Mouse (Mus musculus) cerebellum, adult (tissue): ENCODE data around the gene Vmn2r9.
"Not testable (repeated sequence)": the region's sequence is repeated elsewhere in the genome, so short reads cannot be mapped to it uniquely, and the experiment has no call there.

Experiments
- ATAC-seq: cut with Nextera tagmentation; 2 replicates; pipeline ENCODE4 v1.9.2; 2017; ENCODE audit warnings: mild to moderate bottlenecking, moderate library complexity, mixed read lengths; ENCODE audit not compliant: insufficient number of reproducible peaks, low FRiP score, low TSS enrichment

The Vmn2r9 gene

DNA sequence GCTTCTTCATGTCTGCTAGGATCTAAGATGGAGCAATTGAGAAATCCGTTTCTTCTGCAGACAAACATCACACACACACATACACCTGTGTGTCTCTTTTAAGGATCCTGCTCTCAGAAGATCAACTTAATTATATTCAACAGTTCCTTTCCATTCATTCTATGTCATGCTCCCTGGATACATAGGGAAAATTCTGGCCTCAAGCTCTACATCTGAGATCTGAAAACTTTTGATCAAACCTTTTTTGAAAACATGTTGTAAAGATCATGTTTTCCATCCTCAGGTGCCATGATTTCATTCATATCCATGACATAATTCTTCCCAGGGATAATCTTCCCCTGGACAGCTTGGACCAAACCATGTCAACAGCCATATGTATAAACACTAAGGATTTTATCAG lies at the start of gene Vmn2r9:
Vmn2r9 (minus strand) TSS at position 101 of the 400 bp plus-strand sequence.
- ATAC-seq = not testable (repeated sequence)

DNA sequence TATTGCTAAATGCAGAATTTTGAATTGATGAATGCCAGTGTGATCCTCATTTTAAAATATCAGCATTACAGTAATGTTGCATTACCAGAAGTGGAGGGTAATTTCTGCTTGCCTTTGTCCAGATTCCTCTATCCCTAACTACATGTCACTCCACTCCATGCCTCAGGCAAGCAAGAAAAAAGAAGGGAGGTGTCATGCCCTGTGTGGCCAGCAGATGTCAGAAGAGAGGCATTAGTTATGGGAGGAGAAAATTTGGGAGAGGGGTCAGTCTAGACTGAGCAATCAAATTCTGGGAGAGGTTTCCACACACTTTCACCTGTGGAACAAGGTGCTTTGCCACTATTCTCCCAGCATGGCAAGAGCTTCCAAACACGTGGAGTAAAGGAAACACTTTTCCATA lies 14.3 kb upstream of the Vmn2r9 start:
- ATAC-seq = not testable (repeated sequence)

- ATAC-seq = no peak
Measured at GRCm38 (mm10) chr5:108849466-108849865, 2.9 kb downstream of the Vmn2r9 start.

GRCm38 (mm10) chr5:108836156-108836555 lies 16.2 kb downstream of the Vmn2r9 start:
- no peak for ATAC-seq

DNA sequence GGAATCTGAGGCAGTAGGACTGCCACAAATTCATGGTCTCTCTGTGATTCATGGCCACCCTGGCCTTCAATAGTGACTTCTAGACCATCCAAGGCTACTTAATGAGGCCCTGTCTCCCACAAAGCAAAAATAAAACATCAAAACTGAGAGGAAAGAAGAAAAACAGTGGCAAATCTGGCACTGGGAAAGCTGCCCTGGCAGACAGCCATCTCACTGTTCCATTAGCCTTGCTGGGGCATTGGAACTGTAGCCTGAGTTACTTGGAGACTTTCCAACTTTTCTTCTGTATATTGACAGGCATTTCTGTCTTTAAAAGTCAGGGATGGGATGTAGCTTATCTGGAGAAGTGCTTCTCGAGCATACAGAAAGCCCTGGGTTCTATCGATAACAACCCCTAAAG lies 29.1 kb downstream of the Vmn2r9 start:
- no peak for ATAC-seq

- not testable (repeated sequence) for ATAC-seq
Measured at GRCm38 (mm10) chr5:108808750-108809149, 43.7 kb downstream of the Vmn2r9 start, which contains the start of gene Vmn2r8. Gene Vmn2r8 (minus strand): TSS chr5:108808850.

- ATAC-seq = no peak
Measured at GRCm38 (mm10) chr5:108803646-108804045, 48.8 kb downstream of the Vmn2r9 start.

DNA sequence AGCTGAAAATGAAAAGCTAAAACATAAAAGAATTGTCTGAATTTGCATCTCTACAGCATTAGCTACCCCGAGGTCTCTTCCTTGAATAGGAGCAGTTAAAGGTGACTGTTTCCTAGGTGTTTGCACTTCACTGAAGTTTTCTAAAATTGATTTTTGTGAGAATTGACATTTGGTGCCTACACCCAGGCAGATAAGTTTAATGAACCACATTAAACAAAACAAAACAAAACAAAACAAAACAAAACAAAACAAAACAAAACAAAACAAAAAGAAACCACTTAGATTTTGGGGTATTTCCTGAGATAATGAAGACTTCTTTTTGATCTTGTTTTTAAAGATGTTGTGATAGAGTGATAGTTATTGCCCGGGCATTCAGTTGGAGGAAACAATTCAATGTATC lies 57.1 kb downstream of the Vmn2r9 start, which contains the start of gene Tmed11:
Tmed11 (minus strand) TSS at position 101 of the 400 bp plus-strand sequence.
- not testable (repeated sequence) for ATAC-seq

DNA sequence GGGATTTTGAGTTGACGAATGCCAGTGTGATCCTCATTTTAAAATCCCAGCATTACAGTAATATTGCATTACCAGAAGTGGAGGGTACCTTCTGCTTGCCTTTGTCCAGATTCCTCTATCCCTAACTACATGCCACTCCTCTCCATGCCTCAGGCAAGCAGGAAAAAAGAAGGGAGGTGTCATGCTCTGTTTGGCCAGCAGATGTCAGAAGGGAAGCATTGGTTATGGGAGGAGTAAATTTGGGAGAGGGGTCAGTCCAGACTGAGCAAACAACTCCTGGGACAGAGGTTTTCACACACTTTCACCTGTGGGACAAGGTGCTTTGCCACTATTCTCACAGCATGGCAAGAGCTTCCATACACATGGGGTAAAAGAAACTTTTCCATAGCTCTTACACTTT lies 62.0 kb downstream of the Vmn2r9 start:
- ATAC-seq = not testable (repeated sequence)
